Mouse (Mus musculus): ENCODE measurements around the gene Fez2. TPM values are rescaled to one million over a fixed set of nuclear protein-coding genes. Genes with fewer than 3 reads are reported as not detected.

Fez2 gene
- polyA plus RNA-seq, 1 experiment from 2014 or later = 52.2 TPM

- Histone ChIP-seq H3K4me1 (no peaks in the 10 kb centered on the region), H3K36me3 (no peaks in the 10 kb centered on the region), H3K27me3 (replicated peaks) (no peaks in the 10 kb centered on the region), H3K27ac (no peak overlapping the region), H3K4me2 (replicated peaks) (no peak overlapping the region), H3K9ac (no peak overlapping the region), H3K4me3 (no peak overlapping the region), H3K9me3 (no peaks in the 10 kb centered on the region)
- WGBS = 96% methylated on average over 2 of the region's 2 CpGs
- no peak for ATAC-seq (ENCODE audit: low FRiP score, low read depth)
Measured at GRCm38 (mm10) chr17:78440771-78441170, 22.8 kb upstream of the Fez2 start.

- ATAC-seq (ENCODE audit: low FRiP score, low read depth) = no peak
- Histone ChIP-seq H3K36me3 (no peaks in the 10 kb centered on the region), H3K9ac (no peak overlapping the region), H3K4me1 (no peaks in the 10 kb centered on the region), H3K27ac (no peak overlapping the region), H3K4me3 (no peak overlapping the region), H3K27me3 (replicated peaks) (no peaks in the 10 kb centered on the region), H3K9me3 (no peaks in the 10 kb centered on the region), H3K4me2 (replicated peaks) (no peak overlapping the region)
- 92% methylated on average over 4 of the region's 4 CpGs for WGBS
Measured at GRCm38 (mm10) chr17:78437161-78437560, 19.2 kb upstream of the Fez2 start.

GRCm38 (mm10) chr17:78435661-78436060, 17.7 kb upstream of the Fez2 start:
- no peak for ATAC-seq (ENCODE audit: low FRiP score, low read depth)
- Histone ChIP-seq H3K36me3 (no peaks in the 10 kb centered on the region), H3K4me2 (replicated peaks) (no peak overlapping the region), H3K4me1 (no peaks in the 10 kb centered on the region), H3K9ac (no peak overlapping the region), H3K4me3 (no peak overlapping the region), H3K9me3 (no peaks in the 10 kb centered on the region), H3K27me3 (replicated peaks) (no peaks in the 10 kb centered on the region), H3K27ac (no peak overlapping the region)
- WGBS = 87% methylated on average over 6 of the region's 6 CpGs

GRCm38 (mm10) chr17:78434746-78435145, 16.8 kb upstream of the Fez2 start:
- H3K4me3 ChIP-seq = no peak overlapping the region
- no peaks in the 10 kb centered on the region for H3K27me3 ChIP-seq (replicated peaks)
- 46% methylated on average over 1 of the region's 1 CpGs for WGBS
- no peak overlapping the region for H3K27ac ChIP-seq
- H3K4me1 ChIP-seq = no peaks in the 10 kb centered on the region
- no peak overlapping the region for H3K4me2 ChIP-seq (replicated peaks)
- no peak overlapping the region for H3K9ac ChIP-seq
- no peaks in the 10 kb centered on the region for H3K9me3 ChIP-seq
- no peak for ATAC-seq (ENCODE audit: low FRiP score, low read depth)
- no peaks in the 10 kb centered on the region for H3K36me3 ChIP-seq

GRCm38 (mm10) chr17:78430374-78430773, 12.4 kb upstream of the Fez2 start:
- no peaks in the 10 kb centered on the region for H3K4me1 ChIP-seq
- no peaks in the 10 kb centered on the region for H3K27me3 ChIP-seq (replicated peaks)
- no peak overlapping the region for H3K4me3 ChIP-seq
- 72% methylated on average over 8 of the region's 8 CpGs for WGBS
- H3K4me2 ChIP-seq (replicated peaks) = no peak overlapping the region
- no peaks in the 10 kb centered on the region for H3K9me3 ChIP-seq
- H3K27ac ChIP-seq = no peak overlapping the region
- no peaks in the 10 kb centered on the region for H3K36me3 ChIP-seq
- H3K9ac ChIP-seq = no peak overlapping the region
- ATAC-seq (ENCODE audit: low FRiP score, low read depth) = no peak

- H3K27ac ChIP-seq = no peak overlapping the region
- no peak overlapping the region for H3K9ac ChIP-seq
- 81% methylated on average over 4 of the region's 4 CpGs for WGBS
- H3K4me3 ChIP-seq = no peak overlapping the region
- ATAC-seq (ENCODE audit: low FRiP score, low read depth) = no peak
- H3K27me3 ChIP-seq (replicated peaks) = no peaks in the 10 kb centered on the region
- no peaks in the 10 kb centered on the region for H3K4me1 ChIP-seq
- H3K9me3 ChIP-seq = no peaks in the 10 kb centered on the region
- no peaks in the 10 kb centered on the region for H3K36me3 ChIP-seq
- no peak overlapping the region for H3K4me2 ChIP-seq (replicated peaks)
Measured at GRCm38 (mm10) chr17:78429051-78429450, 11.1 kb upstream of the Fez2 start.

- 86% methylated on average over 8 of the region's 8 CpGs for WGBS
- H3K4me1 ChIP-seq = no peaks in the 10 kb centered on the region
- no peak for ATAC-seq (ENCODE audit: low FRiP score, low read depth)
- H3K27ac ChIP-seq = no peak overlapping the region
- H3K4me2 ChIP-seq (replicated peaks) = no peak overlapping the region
- no peaks in the 10 kb centered on the region for H3K36me3 ChIP-seq
- no peak overlapping the region for H3K9ac ChIP-seq
- H3K27me3 ChIP-seq (replicated peaks) = no peaks in the 10 kb centered on the region
- H3K4me3 ChIP-seq = no peak overlapping the region
- no peaks in the 10 kb centered on the region for H3K9me3 ChIP-seq
Measured at GRCm38 (mm10) chr17:78425026-78425425, 7.1 kb upstream of the Fez2 start.

GRCm38 (mm10) chr17:78419216-78419615, 1.3 kb upstream of the Fez2 start:
- no peak overlapping the region for H3K4me2 ChIP-seq (replicated peaks)
- WGBS = 72% methylated on average over 4 of the region's 4 CpGs
- peaks cover 9% of the 10 kb centered on the region; the same call in 1 of the 2 replicates for H3K4me1 ChIP-seq
- no peaks in the 10 kb centered on the region for H3K9me3 ChIP-seq
- no peak overlapping the region for H3K9ac ChIP-seq
- no peaks in the 10 kb centered on the region for H3K36me3 ChIP-seq
- H3K27ac ChIP-seq = no peak overlapping the region
- H3K4me3 ChIP-seq = no peak overlapping the region
- ATAC-seq (ENCODE audit: low FRiP score, low read depth) = no peak
- no peaks in the 10 kb centered on the region for H3K27me3 ChIP-seq (replicated peaks)

GRCm38 (mm10) chr17:78415255-78415654, 2.7 kb downstream of the Fez2 start:
- H3K9ac ChIP-seq = no peak overlapping the region
- ATAC-seq (ENCODE audit: low FRiP score, low read depth) = no peak
- no peak overlapping the region for H3K4me2 ChIP-seq (replicated peaks)
- H3K27ac ChIP-seq = no peak overlapping the region
- no peak overlapping the region for H3K4me3 ChIP-seq
- no peaks in the 10 kb centered on the region for H3K27me3 ChIP-seq (replicated peaks)
- WGBS = 85% methylated on average over 2 of the region's 2 CpGs
- no peaks in the 10 kb centered on the region for H3K9me3 ChIP-seq
- H3K36me3 ChIP-seq = no peaks in the 10 kb centered on the region
- H3K4me1 ChIP-seq = peaks cover 13% of the 10 kb centered on the region

- WGBS = 21% methylated on average over 2 of the region's 2 CpGs
Measured at GRCm38 (mm10) chr17:78409900-78410299, 8.1 kb downstream of the Fez2 start.

GRCm38 (mm10) chr17:78408386-78408785, 9.6 kb downstream of the Fez2 start:
- 86% methylated on average over 10 of the region's 10 CpGs for WGBS
- no peak for ATAC-seq (ENCODE audit: low FRiP score, low read depth)
- Histone ChIP-seq H3K9ac (no peak overlapping the region), H3K36me3 (peaks cover 10% of the 10 kb centered on the region), H3K4me1 (peaks cover 10% of the 10 kb centered on the region), H3K4me2 (replicated peaks) (no peak overlapping the region), H3K27ac (no peak overlapping the region), H3K4me3 (no peak overlapping the region), H3K9me3 (no peaks in the 10 kb centered on the region), H3K27me3 (replicated peaks) (no peaks in the 10 kb centered on the region)

More at GRCm38 (mm10) chr17:78409900-78410299, 8.1 kb downstream of the Fez2 start:
- H3K9ac ChIP-seq = no peak overlapping the region
- no peak overlapping the region for H3K27ac ChIP-seq
- no peaks in the 10 kb centered on the region for H3K27me3 ChIP-seq (replicated peaks)
- H3K4me3 ChIP-seq = no peak overlapping the region
- H3K4me1 ChIP-seq = peaks cover 10% of the 10 kb centered on the region
- ATAC-seq (ENCODE audit: low FRiP score, low read depth) = peak; percentile 63; the same call in 1 of the 2 replicates
- no peak overlapping the region for H3K4me2 ChIP-seq (replicated peaks)
- no peaks in the 10 kb centered on the region for H3K9me3 ChIP-seq
- H3K36me3 ChIP-seq = peaks cover 3% of the 10 kb centered on the region; the same call in 1 of the 2 replicates

GRCm38 (mm10) chr17:78407581-78407980, 10.4 kb downstream of the Fez2 start:
- no peaks in the 10 kb centered on the region for H3K9me3 ChIP-seq
- no peak overlapping the region for H3K4me2 ChIP-seq (replicated peaks)
- H3K27ac ChIP-seq = no peak overlapping the region
- H3K4me3 ChIP-seq = no peak overlapping the region
- H3K4me1 ChIP-seq = peaks cover 10% of the 10 kb centered on the region
- 80% methylated on average over 4 of the region's 4 CpGs for WGBS
- peaks cover 10% of the 10 kb centered on the region for H3K36me3 ChIP-seq
- no peak for ATAC-seq (ENCODE audit: low FRiP score, low read depth)
- H3K27me3 ChIP-seq (replicated peaks) = no peaks in the 10 kb centered on the region
- H3K9ac ChIP-seq = no peak overlapping the region

- ATAC-seq (ENCODE audit: low FRiP score, low read depth) = no peak
- H3K27ac ChIP-seq = no peak overlapping the region
- H3K4me3 ChIP-seq = no peak overlapping the region
- 90% methylated on average over 10 of the region's 10 CpGs for WGBS
- H3K4me2 ChIP-seq (replicated peaks) = no peak overlapping the region
- no peaks in the 10 kb centered on the region for H3K27me3 ChIP-seq (replicated peaks)
- no peaks in the 10 kb centered on the region for H3K9me3 ChIP-seq
- no peak overlapping the region for H3K9ac ChIP-seq
- H3K4me1 ChIP-seq = peaks cover 10% of the 10 kb centered on the region
- H3K36me3 ChIP-seq = peaks cover 10% of the 10 kb centered on the region
Measured at GRCm38 (mm10) chr17:78406854-78407253, 11.1 kb downstream of the Fez2 start.
